Mouse (Mus musculus) embryonic facial prominence, embryonic 13.5 days (tissue): Measurements from ENCODE around the gene Rb1. TPM values are rescaled to one million over a fixed set of nuclear protein-coding genes. Genes with fewer than 3 reads are reported as not detected.

Experiments
- ATAC-seq: fragments of 200-750 bp; cut with Nextera tagmentation; 2 replicates; pipeline ENCODE4 v1.8.0; 2017; ENCODE audit warnings: low read depth; ENCODE audit not compliant: insufficient number of reproducible peaks, insufficient read depth, low FRiP score, low TSS enrichment
- H3K27ac ChIP-seq: fragments of 300-500 bp; sonication (generic); 2 replicates; pipeline ENCODE4 v1.5.1; 2015; ENCODE audit warnings: moderate library complexity, mild to moderate bottlenecking, inconsistent platforms
- H3K27me3 ChIP-seq: fragments of 300-500 bp; sonication (generic); 2 replicates; pipeline ENCODE4 v1.6.1; 2015; ENCODE audit warnings: mild to moderate bottlenecking, inconsistent platforms
- H3K36me3 ChIP-seq: fragments of 300-500 bp; sonication (generic); 2 replicates; pipeline ENCODE4 v1.6.1; 2015; ENCODE audit warnings: mild to moderate bottlenecking, inconsistent platforms
- H3K4me1 ChIP-seq: fragments of 300-500 bp; sonication (generic); 2 replicates; pipeline ENCODE4 v1.6.1; 2015; ENCODE audit warnings: inconsistent platforms
- H3K4me2 ChIP-seq: fragments of 300-500 bp; sonication (generic); 2 replicates; pipeline ENCODE4 v1.6.1; 2015; ENCODE audit warnings: moderate library complexity, mild to moderate bottlenecking, inconsistent platforms
- H3K4me3 ChIP-seq: fragments of 300-500 bp; sonication (generic); 2 replicates; pipeline ENCODE4 v1.5.1; 2015; ENCODE audit warnings: mild to moderate bottlenecking, inconsistent platforms
- H3K9ac ChIP-seq: fragments of 300-500 bp; sonication (generic); 2 replicates; pipeline ENCODE4 v1.6.1; 2015; ENCODE audit warnings: mild to moderate bottlenecking, inconsistent platforms
- H3K9me3 ChIP-seq: fragments of 300-500 bp; sonication (generic); 2 replicates; pipeline ENCODE4 v1.6.1; 2016; ENCODE audit warnings: inconsistent platforms
- WGBS: fragments of 180-500 bp; shearing (Covaris S2); methylation state at CpG from one replicate; pipeline ENCODE4 v1.1.7; 2015; ENCODE audit warnings: mixed read lengths; 5-methylcytosine and 5-hydroxymethylcytosine counted together
- polyA plus RNA-seq: library from polyadenylated mRNA; unstranded; fragments of >200 nt; fragmentation: Nextera tagmentation; extraction: Ambion mirVana; gene quantifications from 2 replicates; pipeline ENCODE4 v1.2.1, GENCODE M21; 2015

Rb1 gene
- polyA plus RNA-seq, 1 experiment from 2014 or later = 19.1 TPM

- H3K27me3 ChIP-seq = no peaks in the 10 kb centered on the region
- H3K4me1 ChIP-seq = peaks cover 11% of the 10 kb centered on the region
- H3K9ac ChIP-seq = no peak overlapping the region
- H3K36me3 ChIP-seq = peaks cover 95% of the 10 kb centered on the region
- no peak overlapping the region for H3K27ac ChIP-seq
- 83% methylated on average over 13 of the region's 13 CpGs for WGBS
- no peaks in the 10 kb centered on the region for H3K9me3 ChIP-seq
- no peak overlapping the region for H3K4me2 ChIP-seq
- no peak for ATAC-seq
- H3K4me3 ChIP-seq = no peak overlapping the region
These were observed 155.4 kb downstream of the Rb1 start for GRCm38 (mm10) chr14:73169926-73170844.

- 93% methylated on average over 6 of the region's 6 CpGs for WGBS
- ATAC-seq = no peak
These were observed 157.0 kb downstream of the Rb1 start for GRCm38 (mm10) chr14:73168605-73169004.

GRCm38 (mm10) chr14:73165136-73165535 is 160.5 kb downstream of the Rb1 start:
- 92% methylated on average over 6 of the region's 6 CpGs for WGBS
- H3K27ac ChIP-seq = no peak overlapping the region
- no peaks in the 10 kb centered on the region for H3K27me3 ChIP-seq
- H3K4me1 ChIP-seq = peaks cover 9% of the 10 kb centered on the region
- no peak for ATAC-seq
- peaks cover 87% of the 10 kb centered on the region for H3K36me3 ChIP-seq
- H3K4me3 ChIP-seq = no peak overlapping the region
- H3K9ac ChIP-seq = no peak overlapping the region
- no peaks in the 10 kb centered on the region for H3K9me3 ChIP-seq
- H3K4me2 ChIP-seq = no peak overlapping the region

More at GRCm38 (mm10) chr14:73168605-73169004, 157.0 kb downstream of the Rb1 start:
- no peak overlapping the region for H3K27ac ChIP-seq
- no peak overlapping the region for H3K4me3 ChIP-seq
- no peak overlapping the region for H3K4me2 ChIP-seq
- H3K9ac ChIP-seq = no peak overlapping the region
- H3K9me3 ChIP-seq = no peaks in the 10 kb centered on the region
- H3K27me3 ChIP-seq = no peaks in the 10 kb centered on the region
- H3K4me1 ChIP-seq = no peaks in the 10 kb centered on the region
- peaks cover 95% of the 10 kb centered on the region for H3K36me3 ChIP-seq

- H3K4me3 ChIP-seq = no peak overlapping the region
- H3K27me3 ChIP-seq = no peaks in the 10 kb centered on the region
- H3K4me1 ChIP-seq = peaks cover 9% of the 10 kb centered on the region
- WGBS = 91% methylated on average over 10 of the region's 10 CpGs
- no peak for ATAC-seq
- H3K27ac ChIP-seq = no peak overlapping the region
- H3K36me3 ChIP-seq = peaks cover 90% of the 10 kb centered on the region
- H3K9me3 ChIP-seq = no peaks in the 10 kb centered on the region
- no peak overlapping the region for H3K4me2 ChIP-seq
- H3K9ac ChIP-seq = no peak overlapping the region
These were observed 162.1 kb downstream of the Rb1 start for GRCm38 (mm10) chr14:73163363-73163998.

GRCm38 (mm10) chr14:73162192-73162800 is 163.3 kb downstream of the Rb1 start:
- WGBS = 91% methylated on average over 13 of the region's 13 CpGs
- peaks cover 90% of the 10 kb centered on the region for H3K36me3 ChIP-seq
- no peak for ATAC-seq

GRCm38 (mm10) chr14:73161303-73161702 is 164.3 kb downstream of the Rb1 start:
- ATAC-seq = no peak
- no peak overlapping the region for H3K4me2 ChIP-seq
- peaks cover 90% of the 10 kb centered on the region for H3K36me3 ChIP-seq

More at GRCm38 (mm10) chr14:73162192-73162800, 163.3 kb downstream of the Rb1 start:
- Histone ChIP-seq H3K4me2 (no peak overlapping the region), H3K9ac (no peak overlapping the region), H3K4me3 (no peak overlapping the region), H3K4me1 (peaks cover 9% of the 10 kb centered on the region), H3K9me3 (no peaks in the 10 kb centered on the region), H3K27me3 (no peaks in the 10 kb centered on the region), H3K27ac (no peak overlapping the region)

GRCm38 (mm10) chr14:73148125-73148524 is 177.5 kb downstream of the Rb1 start:
- WGBS = 89% methylated on average over 3 of the region's 3 CpGs
- no peaks in the 10 kb centered on the region for H3K9me3 ChIP-seq

More at GRCm38 (mm10) chr14:73161303-73161702, 164.3 kb downstream of the Rb1 start:
- Histone ChIP-seq H3K4me1 (peaks cover 9% of the 10 kb centered on the region), H3K9ac (no peak overlapping the region), H3K27ac (no peak overlapping the region), H3K4me3 (no peak overlapping the region), H3K27me3 (no peaks in the 10 kb centered on the region), H3K9me3 (no peaks in the 10 kb centered on the region)
- 93% methylated on average over 4 of the region's 5 CpGs for WGBS

GRCm38 (mm10) chr14:73146721-73147120 is 178.9 kb downstream of the Rb1 start:
- H3K9ac ChIP-seq = no peak overlapping the region
- no peaks in the 10 kb centered on the region for H3K9me3 ChIP-seq
- 52% methylated on average over 3 of the region's 3 CpGs for WGBS
- H3K27ac ChIP-seq = no peak overlapping the region
- no peak overlapping the region for H3K4me2 ChIP-seq
- H3K4me3 ChIP-seq = no peak overlapping the region
- H3K27me3 ChIP-seq = no peaks in the 10 kb centered on the region
- no peak for ATAC-seq
- H3K4me1 ChIP-seq = peaks cover 18% of the 10 kb centered on the region
- H3K36me3 ChIP-seq = peaks cover 13% of the 10 kb centered on the region

More at GRCm38 (mm10) chr14:73148125-73148524, 177.5 kb downstream of the Rb1 start:
- Histone ChIP-seq H3K4me1 (peaks cover 13% of the 10 kb centered on the region), H3K4me3 (no peak overlapping the region), H3K9ac (no peak overlapping the region), H3K27ac (no peak overlapping the region), H3K36me3 (peaks cover 20% of the 10 kb centered on the region), H3K27me3 (no peaks in the 10 kb centered on the region), H3K4me2 (no peak overlapping the region)
- no peak for ATAC-seq

GRCm38 (mm10) chr14:73145531-73145930 is 180.1 kb downstream of the Rb1 start:
- peaks cover 9% of the 10 kb centered on the region for H3K36me3 ChIP-seq
- H3K4me1 ChIP-seq = peaks cover 19% of the 10 kb centered on the region
- WGBS = 94% methylated on average over 4 of the region's 4 CpGs
- no peak overlapping the region for H3K4me3 ChIP-seq
- no peaks in the 10 kb centered on the region for H3K27me3 ChIP-seq
- ATAC-seq = no peak
- no peak overlapping the region for H3K4me2 ChIP-seq
- no peak overlapping the region for H3K9ac ChIP-seq
- no peaks in the 10 kb centered on the region for H3K9me3 ChIP-seq
- no peak overlapping the region for H3K27ac ChIP-seq

GRCm38 (mm10) chr14:73143710-73144420 is 181.8 kb downstream of the Rb1 start:
- Histone ChIP-seq H3K27me3 (no peaks in the 10 kb centered on the region), H3K9me3 (no peaks in the 10 kb centered on the region), H3K4me3 (peak overlapping the region; percentile 77), H3K27ac (peak overlapping the region; percentile 100), H3K4me2 (peak overlapping the region; percentile 82), H3K36me3 (peaks cover 9% of the 10 kb centered on the region), H3K4me1 (peaks cover 19% of the 10 kb centered on the region), H3K9ac (peak overlapping the region; percentile 97)
- no peak for ATAC-seq
- 35% methylated on average over 25 of the region's 25 CpGs for WGBS
